Mouse (Mus musculus) lung, postnatal 10 days (tissue): ENCODE measurements around the gene Ccdc12.

ENCODE experiments used
- DNase-seq: peaks from one replicate; pipeline ENCODE4 v3.0.0; 2021

Gene Ccdc12

DNA sequence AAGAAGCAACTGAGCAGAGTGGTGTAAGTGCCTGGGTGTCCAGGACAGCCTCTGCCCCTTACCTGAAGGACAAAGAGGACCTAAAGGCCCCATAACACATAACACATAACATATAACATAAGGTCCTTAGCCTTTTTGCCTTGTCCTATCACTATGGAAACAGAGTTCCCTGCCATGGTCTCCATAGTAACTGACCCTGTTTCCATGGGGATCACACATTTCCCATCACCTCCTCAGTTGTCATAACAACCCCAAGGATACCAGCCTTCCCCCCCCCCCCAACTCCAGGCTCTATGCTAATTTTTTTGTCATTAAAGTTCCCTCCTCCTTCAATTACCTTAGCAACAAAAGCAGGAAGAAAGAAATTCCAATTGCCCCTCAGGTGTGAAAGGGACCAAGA lies 6.5 kb upstream of the Ccdc12 start:
- no peak for DNase-seq

DNA sequence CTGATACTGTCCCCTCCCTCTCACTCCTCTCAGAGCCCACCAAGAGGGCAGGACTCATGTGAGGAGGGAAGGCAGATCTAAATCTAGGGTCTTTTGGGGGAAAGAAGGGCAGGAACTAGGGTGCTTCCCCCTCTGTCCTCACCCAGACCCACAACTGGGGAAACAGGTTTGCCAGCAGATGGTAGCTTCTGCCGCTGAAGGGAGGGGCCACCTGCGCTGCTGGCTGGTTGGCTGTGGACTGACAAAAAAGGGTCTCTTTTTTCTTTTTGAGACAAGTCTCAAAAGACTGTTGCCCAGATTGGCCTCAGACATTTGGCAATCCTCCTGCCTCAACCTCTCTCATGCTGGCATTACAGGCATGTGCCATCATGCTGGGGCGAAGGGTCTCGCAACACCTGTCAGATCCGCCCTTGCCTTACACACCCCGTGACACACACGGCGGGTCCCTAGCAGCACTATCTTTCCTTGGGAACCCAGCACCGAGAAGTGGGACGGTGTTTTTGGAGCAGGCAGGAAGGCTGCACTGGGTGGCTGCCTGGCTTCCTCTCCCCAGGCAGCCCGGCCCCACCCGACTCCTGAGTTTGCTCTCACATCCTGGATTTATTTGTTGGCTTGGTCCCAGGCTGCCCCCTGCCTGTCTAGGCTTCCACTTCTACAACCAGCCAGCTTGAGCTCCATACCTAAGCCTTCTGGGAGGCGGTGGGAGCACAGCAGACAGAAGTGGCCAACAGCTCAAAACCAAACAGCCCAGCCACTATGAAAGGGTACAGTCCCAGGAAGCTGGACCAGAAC lies 4.2 kb upstream of the Ccdc12 start:
- DNase-seq: peak; percentile 82

DNA sequence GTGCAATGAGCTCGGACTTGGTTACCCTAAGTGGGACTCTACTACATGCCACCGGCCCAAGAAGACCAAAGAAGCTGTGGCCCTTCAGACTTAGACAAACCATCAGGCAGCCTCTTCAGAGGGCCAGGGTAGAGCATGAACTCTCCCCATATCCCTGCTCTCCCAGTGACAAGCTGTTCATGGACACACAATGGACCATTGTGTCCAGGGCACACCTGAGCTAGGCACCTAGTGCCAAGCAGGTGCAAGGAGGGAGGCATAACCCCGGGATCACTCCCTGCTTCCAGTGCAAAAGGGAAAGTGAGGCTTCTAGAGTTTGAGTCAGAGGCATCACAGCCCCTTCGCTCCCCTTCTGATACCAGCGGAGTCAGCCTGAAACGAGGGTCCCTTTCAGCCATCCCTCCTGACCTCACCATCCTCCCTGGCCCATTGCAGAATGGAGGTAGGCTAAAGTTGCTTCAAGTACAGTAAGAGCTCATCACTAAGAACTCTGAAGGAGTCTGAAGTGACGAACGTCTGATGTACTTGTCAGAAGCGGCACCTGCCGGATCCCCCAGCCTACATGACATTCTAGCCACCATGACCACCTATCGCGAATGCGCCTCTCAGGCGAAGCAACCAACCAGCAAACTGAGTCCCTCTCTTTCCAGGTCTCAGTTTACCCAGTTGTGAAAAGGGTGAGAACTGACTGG lies 3.2 kb upstream of the Ccdc12 start:
- no peak for DNase-seq

DNA sequence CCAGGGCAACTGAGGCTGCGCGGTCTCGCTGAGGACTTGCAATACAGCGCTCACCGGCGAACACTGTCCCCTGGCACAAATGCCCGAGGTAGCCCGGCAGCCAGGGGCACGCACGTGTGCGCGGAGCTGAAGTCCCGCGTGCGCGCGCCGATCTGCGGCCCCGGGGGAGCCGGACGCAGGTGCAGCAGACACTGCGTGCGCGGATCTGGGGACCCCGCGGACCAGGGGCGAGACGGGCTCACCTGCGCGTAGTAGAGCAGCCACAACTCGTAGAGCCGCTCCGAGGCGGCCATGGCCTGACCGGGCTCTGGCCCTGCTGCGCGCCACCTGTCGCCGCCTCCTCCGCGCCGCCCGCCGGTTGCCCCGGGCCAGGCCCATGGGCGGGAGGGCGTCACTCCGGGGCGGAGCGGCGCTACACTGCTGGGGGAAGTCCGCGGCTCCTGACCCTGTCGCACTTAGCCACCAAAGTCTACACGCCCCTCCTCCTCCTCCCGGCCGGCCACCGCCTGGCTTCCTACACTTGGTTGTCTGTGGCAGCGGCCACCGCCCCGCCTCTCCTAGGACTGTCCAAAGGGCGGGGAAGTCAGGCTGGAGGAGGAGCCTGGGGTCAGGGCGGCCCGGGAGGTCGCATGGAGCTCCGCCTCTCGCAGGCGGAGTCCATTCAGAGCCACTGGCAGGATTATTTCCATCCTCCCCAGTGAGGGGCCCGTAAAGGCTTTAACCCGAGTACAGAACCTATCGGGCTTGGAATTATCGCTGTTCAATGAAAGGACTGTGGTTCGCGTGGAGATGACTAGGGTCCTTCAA lies 2.4 kb upstream of the Ccdc12 start, which contains the start of gene Nbeal2:
Nbeal2 (minus strand) TSS at position 507 of the 807 bp plus-strand sequence.
- peak; percentile 98 for DNase-seq

DNA sequence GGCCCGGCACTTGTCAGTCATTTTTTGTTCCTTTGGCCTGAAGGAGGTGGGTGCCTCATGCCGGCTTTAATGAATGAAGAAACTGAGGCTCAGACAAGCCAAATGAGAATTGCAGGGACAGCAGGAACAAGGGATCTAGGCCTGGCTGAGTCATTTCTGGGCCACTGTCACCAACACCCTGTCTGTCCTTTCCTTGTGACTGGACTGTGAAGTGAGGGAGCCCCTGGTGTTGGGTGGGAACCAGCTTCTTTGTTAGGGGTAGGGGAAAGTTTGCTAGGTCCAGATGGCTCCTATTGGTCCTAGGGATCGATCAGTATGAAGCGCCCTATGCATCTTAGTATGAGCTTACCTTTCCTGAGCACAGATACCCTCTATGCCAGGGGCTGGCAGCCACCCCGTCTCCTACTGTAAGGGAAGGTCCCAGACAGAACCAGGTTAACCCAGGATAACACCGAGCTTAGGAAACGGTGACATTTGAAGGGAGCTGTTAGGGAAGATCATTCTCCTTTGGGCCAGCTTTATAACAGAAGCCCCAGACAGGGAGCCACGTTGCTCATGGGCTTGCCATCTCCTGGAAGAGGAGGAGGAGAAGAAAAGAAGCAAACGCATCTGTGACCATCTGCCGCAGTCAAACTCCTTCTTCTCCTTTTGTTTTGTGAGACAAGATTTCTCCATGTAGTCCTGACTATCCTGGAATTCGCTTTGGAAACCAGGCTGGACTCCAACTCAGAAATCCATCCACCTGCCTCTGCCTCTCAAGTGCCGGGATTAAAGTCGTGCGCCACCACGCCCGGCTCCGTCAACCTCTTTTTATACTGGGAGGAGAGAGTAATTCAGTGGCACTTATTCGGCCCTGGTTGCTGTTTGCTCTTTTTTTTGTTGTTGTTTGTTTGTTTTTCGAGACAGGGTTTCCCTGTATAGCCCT lies 1.3 kb upstream of the Ccdc12 start:
- no peak for DNase-seq

DNA sequence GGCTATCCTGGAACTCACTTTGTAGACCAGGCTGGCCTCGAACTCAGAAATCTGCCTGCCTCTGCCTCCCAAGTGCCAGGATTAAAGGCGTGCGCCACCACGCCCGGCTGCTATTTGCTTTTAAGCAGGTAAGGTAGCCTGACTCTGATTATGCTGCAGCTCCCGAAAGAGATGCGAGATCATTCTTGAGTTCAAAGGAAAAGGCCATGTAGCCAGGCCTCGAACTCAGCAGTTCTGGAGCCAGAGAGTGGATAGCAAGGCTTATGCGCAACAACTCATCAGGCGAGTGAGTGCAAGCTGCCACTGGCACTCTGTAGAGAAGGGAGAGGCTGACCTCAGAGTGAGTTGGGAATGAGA lies 674 bp upstream of the Ccdc12 start:
- no peak for DNase-seq

DNA sequence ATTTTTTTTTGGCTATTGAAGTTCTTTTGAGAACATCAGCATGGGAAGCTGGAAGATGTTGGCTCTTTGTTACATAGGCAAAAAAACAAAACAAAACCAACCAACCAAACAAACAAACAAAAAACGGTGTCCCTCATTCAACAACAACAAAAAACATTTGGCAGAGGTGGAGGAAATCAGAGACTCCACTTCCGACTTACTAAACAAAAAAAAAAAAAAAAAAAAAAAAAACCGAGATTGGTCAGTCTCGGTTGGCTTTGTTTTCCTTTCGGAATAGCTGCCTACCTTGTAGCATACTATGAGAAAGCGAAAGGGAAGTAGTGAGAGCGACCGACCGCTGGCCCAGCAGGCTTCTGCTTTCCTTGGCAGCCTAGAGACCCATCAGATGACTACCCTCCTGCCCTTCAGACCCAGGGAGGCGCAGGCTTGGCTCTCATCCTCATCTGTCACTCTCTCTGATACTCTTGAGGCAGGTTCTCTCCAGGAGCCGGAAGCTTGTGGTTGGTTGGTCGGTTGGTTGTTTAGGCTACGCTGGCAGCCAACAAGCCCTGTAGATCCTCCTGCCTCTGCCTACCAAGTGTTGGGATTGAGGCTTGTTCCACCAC lies 1.3 kb downstream of the Ccdc12 start:
- DNase-seq: no peak

DNA sequence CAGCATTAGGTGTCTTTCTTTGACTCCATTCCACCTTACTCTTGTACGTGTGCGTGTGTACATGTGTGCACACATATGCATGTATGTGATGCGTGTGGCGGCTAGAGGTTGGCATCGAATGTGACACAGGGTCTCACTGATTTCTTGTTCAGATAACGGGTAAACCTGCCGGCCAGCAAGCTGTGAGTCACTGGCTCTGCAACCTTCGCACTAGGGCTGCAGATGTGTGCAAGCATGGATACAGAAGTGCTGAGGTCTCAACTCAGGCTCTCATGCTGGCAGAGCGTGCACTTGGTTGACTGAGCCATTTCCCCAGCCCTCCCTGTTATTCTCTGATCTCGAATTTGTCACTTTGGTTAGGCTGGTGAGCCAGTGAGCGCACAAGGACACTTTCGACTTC lies 3.2 kb downstream of the Ccdc12 start:
- no peak for DNase-seq

DNA sequence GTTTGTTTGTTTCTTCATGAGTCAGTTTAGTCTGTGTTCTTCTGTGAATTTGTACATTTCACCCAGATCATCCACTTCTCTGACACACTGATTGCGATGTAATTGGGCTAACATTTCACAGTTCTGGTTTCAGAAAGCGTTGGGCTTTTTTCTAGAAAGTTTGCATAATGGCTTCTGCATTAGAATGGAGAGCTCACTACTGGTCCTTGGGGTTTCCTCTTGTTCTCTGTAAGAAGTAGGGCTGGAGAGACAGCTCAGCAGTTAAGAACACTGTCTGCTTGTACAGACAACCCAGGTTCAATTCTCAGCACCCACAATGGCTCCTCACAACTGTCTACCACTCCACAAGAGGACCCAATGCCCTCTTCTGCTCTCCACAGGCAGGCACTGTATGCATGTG lies 3.9 kb downstream of the Ccdc12 start:
- no peak for DNase-seq

DNA sequence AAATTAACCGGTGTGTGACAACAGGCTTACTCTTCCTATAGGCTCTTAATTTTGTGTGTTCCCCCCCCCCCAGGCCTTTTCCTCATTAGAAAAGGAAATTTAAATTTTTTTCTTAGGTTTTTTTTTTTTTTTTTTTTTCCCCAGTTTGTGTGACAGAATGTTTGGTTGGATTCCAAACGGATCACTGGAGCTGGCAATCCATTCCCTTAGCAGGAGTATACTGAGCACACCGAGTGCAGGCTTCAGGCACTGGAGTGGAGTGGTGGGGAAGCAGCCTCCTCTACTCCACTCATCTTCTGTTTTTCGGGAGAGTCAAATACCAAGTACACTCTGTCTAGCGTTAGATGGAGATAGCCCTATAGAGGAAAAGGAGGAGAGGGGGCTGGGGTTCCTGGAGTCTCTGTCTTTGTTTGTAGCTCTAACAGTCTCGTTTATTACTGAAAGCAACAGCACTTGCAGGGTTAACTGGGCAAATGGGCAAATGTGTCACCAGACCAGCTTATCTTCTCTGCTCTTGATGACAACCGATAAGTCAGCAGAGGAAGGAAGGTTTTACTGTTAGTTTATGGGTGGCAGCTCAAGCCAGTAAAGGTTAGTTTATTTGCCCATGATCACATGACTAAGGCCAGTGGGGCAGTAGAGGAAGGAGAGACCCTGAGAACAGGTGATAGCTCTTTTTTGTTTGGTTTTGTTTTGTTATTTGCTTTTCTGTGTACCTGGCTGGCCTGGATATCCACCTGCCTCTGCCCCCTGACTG lies 4.7 kb downstream of the Ccdc12 start:
- no peak for DNase-seq

DNA sequence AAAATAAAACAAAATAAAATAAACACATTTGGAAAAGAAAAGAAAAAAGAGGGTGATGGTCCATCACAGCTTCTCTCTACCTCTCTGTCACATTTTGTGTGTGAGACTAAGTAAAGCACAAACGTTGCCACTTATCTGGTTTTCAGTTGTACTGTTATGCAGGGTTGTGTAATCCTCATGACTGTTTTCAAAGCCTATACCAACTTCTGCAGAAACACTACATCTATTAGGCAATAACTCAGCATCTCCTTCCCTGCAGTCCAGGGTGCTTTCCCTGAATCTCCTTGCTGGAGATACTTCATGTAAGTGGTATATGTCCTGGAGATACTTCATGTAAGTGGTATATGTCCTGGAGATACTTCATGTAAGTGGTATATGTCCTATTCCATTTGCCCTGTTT lies 6.5 kb downstream of the Ccdc12 start:
- no peak for DNase-seq

DNA sequence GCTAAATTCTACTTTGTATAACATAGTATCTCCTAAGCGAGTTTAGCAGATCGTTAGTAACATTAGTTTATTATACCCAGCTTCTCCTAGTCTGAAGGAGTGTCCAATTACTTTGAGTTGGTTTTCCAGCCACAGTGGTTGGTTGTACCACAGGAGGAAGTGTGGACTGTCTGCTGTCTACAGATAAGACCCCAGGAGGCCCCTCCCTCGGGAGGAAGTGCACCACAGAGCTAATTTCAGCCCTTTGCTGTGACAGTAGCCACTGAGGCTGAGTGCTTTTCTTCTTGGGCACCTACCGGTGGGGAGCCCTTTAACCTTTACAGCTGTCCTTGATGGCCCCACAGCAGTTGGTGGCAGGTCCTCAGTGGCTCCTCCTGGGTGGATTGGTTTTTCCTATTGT lies 9.6 kb downstream of the Ccdc12 start:
- peak; percentile 78 for DNase-seq

DNA sequence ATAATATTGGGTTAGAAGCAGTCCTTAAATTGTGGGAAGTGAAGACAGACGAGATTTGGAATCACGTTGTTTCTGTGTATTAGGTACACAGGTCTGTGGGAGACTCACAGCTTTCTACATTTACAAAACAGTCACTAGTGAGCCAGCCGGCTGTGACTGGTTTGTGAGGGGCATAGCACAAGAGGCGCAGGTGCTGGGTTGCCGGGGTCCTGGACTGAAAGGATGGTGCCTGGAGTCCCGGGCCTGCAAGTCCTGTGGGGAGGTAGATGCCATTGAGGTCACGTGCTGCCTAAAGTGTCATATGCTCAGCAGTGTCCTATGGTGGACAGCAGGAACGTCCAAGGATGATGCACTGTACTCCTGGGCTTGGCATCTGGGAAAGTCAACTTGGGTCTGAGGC lies 10.1 kb downstream of the Ccdc12 start:
- DNase-seq: no peak

DNA sequence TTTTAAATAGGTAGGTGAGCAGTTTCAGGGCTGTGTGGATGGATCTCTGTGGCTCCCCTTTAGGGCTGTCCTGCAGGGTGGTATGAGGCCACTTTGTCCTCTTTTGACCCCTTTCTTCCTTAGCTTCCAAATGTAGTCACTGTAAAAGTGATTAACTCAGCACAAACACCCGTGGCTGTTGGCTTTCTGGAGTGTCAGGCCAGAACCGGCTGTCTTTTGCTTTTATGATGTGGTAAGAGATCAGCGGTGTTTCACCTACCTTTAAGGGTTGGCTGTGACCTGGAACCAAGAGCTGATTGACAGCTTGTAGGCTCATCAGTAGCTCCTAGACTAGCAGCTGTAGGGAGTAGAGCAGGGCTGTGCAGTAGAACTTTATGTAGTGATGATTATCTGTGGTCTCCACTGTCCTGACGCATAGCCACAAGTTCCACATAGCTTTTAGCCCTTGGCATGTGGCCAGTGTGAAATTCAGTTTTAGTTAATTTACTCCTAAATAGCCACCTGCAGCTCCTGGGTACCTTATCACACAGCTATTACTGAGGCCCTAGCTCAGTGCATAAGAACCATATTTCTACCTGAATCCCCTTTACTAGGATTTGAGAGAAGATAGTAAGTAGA lies 11.0 kb downstream of the Ccdc12 start:
- no peak for DNase-seq

DNA sequence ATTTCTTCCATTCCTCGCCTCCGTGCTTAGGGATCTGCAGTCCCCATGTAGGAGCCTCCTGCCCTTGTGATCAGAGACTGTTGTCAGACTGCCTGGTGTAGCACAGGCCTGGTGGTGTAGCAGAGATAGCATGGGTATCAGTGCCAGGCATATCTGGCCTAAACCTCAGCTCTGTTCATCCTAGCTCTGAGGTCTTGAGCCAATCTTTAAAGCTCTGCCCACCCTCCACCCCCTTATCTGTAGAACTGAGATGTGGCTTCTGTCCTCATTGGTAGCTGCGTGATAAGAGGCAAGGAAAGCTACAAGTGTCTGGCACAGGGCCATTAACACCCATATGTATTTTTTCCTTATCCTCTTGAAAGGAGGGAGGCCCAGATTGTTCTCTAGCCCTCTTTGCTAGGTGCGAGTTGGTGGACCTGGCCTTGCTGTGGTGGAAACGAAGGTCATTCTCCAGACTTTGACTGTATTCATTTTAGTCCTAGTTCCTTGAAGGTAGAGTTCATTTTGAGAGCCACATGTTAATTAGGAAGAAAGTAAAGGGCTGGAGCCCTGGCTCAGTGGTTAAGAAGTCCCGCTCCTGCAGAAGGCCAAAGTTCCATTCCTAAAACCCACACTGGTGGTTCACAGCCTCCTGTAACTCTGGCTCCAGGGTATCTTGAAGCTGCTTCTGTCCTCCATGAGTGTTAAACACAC lies 12.4 kb downstream of the Ccdc12 start:
- DNase-seq: no peak

DNA sequence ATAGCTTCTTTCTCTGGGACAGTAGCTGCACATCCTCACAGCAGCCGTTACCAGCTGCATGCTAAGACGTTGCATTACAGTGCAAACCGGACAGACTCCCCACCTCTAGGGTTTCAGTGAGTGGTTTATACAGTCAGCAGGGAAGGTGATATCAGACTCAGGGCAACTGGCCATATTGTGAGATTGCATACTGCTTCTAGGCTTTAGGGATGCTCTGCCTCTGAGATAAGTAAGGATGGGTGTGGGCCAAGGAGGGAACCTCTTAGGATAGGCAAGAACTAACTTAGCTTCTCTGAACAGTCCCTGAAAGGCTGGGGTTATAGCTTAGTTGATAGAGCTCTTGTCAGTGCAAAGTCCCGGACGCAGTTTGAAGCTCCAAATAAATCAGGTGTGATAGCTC lies 13.5 kb downstream of the Ccdc12 start:
- no peak for DNase-seq

DNA sequence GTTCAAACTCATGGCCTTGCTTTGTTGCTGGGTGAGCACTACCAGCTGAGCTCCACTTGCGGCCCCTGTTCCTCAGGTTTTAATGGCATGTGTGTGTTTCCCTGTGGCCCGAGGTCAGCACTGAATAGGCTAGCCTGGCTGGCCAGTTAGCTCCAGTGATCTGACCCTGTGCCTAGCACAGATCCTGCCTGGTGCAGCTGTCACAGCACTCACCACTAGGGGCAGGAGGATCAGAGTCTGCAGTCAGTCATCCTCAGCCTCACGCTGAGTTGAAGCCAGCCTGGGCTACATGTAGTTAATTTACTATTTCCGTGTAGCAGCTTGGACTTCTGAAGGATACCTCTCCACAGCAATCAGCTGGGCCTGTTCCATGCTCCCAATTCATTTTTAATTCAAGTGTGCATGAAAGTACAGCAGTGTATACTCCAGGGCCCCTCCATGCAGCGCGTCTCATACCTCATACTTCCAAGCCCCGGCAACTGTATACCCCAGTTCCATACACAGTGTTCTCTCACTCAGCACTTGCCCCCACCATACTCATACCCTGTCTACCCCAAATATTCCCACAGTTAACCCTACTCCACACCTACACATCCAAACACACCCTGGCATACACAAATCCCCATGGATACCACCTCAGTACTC lies 16.3 kb downstream of the Ccdc12 start:
- peak; percentile 68 for DNase-seq

DNA sequence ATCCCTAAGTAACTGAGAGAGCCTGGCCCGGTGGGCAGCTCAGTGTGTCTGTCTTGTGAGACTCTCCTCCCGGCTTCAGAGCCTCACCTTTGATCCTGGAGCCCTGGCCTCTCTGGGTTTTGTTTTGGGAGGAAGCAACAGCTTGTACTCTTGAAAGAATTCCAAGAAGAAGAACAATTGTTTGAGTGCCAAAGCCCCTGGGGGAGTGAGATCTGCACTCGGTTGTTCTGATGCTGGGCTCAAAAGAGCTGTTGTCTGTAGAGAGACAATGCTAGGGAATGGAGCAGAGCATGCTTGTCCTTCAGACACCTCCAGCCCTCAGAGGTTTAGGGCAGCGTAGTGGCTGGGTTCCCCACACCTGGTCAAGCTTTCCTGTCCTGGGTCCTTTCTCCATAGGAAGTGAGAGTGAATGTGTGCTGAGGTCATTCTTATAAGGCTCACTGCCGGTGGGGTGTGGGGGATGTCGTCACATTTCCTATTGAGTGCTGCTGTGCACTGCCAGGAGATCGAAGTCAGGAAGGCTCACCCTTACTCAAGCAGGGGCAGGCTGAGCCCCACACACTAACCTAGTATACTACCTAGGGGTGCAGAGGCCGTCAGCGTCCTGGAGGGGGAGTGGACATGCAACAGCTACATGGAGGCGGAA lies 16.9 kb downstream of the Ccdc12 start:
- DNase-seq: no peak

DNA sequence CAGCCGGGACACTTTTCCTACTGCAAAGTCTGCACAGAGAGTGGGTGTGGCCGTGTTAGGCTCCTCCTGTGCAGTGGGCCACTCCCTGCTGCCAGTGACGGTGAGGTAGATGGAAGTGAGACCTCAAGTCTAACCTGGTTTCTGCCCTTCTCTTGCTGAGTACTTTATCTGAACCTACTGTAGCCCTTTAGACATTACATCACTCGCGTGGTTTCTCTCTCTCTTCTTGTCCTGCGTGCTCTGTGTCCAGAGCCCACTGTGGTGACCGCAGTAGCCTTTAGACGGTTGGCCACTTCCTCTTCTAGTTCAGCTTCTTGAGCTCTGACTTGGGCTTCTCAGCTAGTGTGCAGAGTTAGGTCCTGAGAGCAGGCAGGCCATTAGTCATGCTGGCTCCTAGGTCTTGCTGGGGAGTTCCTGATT lies 20.2 kb downstream of the Ccdc12 start:
- no peak for DNase-seq
